ENCODE assay signal across 9 mouse cellular contexts in genomic region chr10:120377327-120377752, GRCm38 (mm10).
DNase-seq lines count a peak whose midpoint lies in the region; ATAC-seq lines count a peak whose summit lies in the region.
"Had no signal": no experiment of that assay in that cellular context is flagged by ENCODE, and none has a peak within 500 bp of the region (broad histone marks: within the 10 kb centered on the region; RNA-seq: fewer than 3 reads in every experiment).

No protein-coding gene starts in this region.

- WGBS in liver, embryonic 12.5 days (ENCODE audit: insufficient replicate concordance): 66% methylated on average over 19 of the region's 19 CpGs

- no peak overlapping the region for H3K4me3 ChIP-seq in liver, embryonic 12.5 days

- H3K27ac ChIP-seq in liver, embryonic 12.5 days: no peak overlapping the region
- H3K27ac ChIP-seq: macrophage had no signal

- H3K4me1 ChIP-seq in liver, embryonic 12.5 days: 0 out of 2 replicates have a peak, but pooled peaks cover 3% of the 10 kb centered on the region

- DNase-seq in adrenal gland, adult 18-20 months (ENCODE audit: low spot score in 2 of 2): peak; percentile 63
- peak; percentile 90 to 95 for DNase-seq in cerebellum, postnatal 10 days
- DNase-seq in frontal cortex, postnatal 14 days (ENCODE audit: low spot score in 2 of 2): peak; percentile 79 to 87
- peak; percentile 82 to 89 for DNase-seq in layer of hippocampus, adult 8-10 months (ENCODE audit: low spot score in 2 of 2)
- peak; percentile 82 for DNase-seq in lung, postnatal 14 days
- DNase-seq in right cerebral cortex, adult 2 months (ENCODE audit: low spot score in 2 of 2): peak; percentile 59 to 80

- no peaks in the 10 kb centered on the region for H3K27me3 ChIP-seq in liver, embryonic 12.5 days (replicated peaks)

- ATAC-seq in hematopoietic stem cell, adult 5-6 weeks (replicated peaks in 1 of 2; ENCODE audit: insufficient read depth in 1 of 2, low FRiP score in 2 of 2, low TSS enrichment in 1 of 2, low read depth in 1 of 2, poor library complexity in 2 of 2, severe bottlenecking in 2 of 2): peak; percentile 83 to 86
- no peak for ATAC-seq in liver, embryonic 12.5 days

- H3K4me2 ChIP-seq in liver, embryonic 12.5 days: no peak overlapping the region

- no peak overlapping the region for H3K9ac ChIP-seq in liver, embryonic 12.5 days

- H3K9me3 ChIP-seq in liver, embryonic 12.5 days (replicated peaks): no peaks in the 10 kb centered on the region

- H3K36me3 ChIP-seq in liver, embryonic 12.5 days: peaks cover 23% of the 10 kb centered on the region
